Mouse (Mus musculus) brain, embryonic 14.5 days (tissue): ENCODE data around the gene Clps.

Source experiments
- CTCF ChIP-seq: fragments of 200-500 bp; IDR thresholded peaks from 2 replicates; pipeline ENCODE4 v1.5.1; 2012; ENCODE audit warnings: inconsistent platforms, mild to moderate bottlenecking, moderate library complexity, borderline replicate concordance; ENCODE audit not compliant: insufficient read depth, insufficient read length; ENCODE audit errors: extremely low read depth
- POLR2A ChIP-seq: fragments of 200-500 bp; IDR thresholded peaks from 2 replicates; pipeline ENCODE4 v1.6.1; 2012; ENCODE audit warnings: mild to moderate bottlenecking, inconsistent platforms, borderline replicate concordance; ENCODE audit not compliant: poor library complexity, insufficient read depth, insufficient read length, severe bottlenecking; ENCODE audit errors: extremely low read depth

DNA sequence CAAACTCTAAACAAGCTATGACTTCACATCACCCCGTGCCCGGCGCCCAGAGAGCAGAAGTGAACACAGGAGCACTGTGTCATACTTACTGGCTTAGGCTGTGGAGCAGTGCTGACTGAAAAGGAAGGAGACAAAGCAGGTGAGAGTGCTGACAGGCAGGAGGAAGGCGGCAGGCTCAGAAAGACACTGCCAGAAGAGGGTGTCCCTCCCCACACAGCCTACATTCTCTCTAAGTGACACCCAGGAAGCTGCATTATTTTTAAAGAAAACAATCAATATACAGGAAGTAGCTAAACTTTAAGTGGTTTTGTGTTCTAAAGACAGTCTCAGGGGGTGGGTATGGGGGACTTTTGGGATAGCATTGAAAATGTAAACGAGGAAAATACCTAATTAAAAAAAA lies 40.2 kb upstream of the Clps start:
- TF ChIP-seq CTCF (no peak), POLR2A (no peak)
